Mouse (Mus musculus): ENCODE measurements at regions not wholly inside any gene's neighbourhood (a gene's known extent, or its start where the extent isn't known, plus 50 kb on each side); places are given as distances from the start of the nearest gene placed in this dataset.

DNA sequence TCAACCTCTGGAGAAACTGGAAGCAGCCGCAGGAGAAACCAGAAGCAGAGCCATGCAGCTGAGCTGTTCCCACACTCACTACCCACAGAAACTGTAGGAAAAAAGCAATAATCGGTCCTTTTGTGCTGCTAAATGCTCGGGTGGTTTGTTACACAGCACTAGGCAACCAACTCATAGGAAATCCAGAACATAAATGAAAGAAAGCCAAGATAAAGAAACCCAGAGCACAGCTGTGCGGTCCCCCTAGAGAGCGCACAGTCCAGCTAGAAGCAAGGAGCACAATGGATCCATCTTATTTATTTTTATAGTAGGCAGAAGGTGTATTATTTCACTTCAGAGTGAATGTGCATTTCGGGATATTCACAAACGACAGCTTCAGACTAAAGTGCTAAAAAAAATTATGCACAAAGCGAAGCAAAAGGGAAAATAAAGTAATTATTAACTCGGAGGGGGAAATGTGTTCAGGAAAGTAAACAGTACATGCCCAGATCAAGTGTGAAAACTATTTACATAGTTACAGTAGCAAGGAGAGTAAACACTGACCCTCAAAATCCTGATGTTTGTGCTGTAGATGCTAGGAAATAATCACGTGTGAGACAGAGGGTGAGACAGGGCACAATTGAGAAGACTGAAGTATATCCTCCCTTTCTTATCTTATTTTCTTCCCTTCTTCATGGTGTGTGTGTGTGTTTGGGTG lies 204.4 kb upstream of the Noct start:
- DNase-seq (ENCODE audit: low spot score): no peak

DNA sequence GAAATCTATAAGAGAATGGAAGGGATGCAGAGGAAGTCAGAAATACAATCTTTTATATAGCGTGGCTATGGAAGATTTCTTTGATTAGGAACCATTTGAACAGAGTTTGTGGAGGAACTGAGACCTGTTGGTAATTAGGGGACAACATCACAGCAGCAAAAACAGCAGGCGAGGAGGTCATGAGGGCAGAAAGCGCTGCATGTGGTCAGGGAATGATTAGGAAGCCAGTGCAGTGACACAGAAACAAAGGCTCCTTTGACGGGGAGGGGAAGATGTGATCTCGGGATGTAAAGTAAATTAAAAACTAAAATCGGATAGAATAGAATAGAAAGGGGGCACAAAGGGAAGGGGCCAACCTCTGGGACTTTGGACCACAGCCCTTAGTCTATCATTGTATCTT lies 199.6 kb upstream of the Noct start:
- no peak for DNase-seq (ENCODE audit: low spot score)

DNA sequence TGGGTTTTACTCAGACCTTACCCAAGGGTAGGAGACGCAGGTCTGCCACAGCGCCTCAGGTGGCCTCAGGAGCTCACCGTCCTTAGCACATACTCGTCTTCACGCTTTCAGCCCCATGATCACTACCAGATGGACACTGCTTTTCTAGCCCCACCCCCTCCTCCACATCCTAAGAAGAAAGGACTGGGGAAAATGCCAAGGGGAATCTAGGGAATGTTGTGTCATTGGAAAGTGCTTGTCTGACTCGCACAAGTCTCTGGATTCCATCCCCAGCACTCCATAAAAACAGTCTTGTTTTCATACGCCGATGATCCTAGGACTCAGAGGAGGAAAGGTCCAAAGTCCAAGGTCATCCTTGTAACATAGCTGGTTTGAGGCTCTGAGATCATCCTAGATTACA lies 192.4 kb upstream of the Noct start:
- no peak for DNase-seq (ENCODE audit: low spot score)

DNA sequence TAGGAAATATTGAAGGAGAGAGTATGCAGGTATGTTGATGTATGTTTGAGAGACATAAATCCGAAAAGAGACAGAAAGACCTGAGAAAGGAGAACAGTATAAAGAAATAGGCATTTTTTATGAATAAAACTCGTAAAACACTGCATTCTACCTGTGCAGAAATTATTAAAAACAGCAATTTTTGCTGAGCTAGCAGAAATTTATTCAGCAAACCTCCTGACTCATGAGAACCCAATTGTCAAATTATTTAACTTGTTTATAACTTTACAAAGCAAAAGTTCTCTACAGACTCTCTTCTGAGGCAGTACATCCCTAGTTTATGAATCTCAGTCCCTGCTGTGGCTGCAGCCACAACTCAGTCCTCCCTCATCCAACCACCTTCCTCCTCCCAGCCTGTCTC lies 191.0 kb upstream of the Noct start:
- DNase-seq (ENCODE audit: low spot score): no peak

DNA sequence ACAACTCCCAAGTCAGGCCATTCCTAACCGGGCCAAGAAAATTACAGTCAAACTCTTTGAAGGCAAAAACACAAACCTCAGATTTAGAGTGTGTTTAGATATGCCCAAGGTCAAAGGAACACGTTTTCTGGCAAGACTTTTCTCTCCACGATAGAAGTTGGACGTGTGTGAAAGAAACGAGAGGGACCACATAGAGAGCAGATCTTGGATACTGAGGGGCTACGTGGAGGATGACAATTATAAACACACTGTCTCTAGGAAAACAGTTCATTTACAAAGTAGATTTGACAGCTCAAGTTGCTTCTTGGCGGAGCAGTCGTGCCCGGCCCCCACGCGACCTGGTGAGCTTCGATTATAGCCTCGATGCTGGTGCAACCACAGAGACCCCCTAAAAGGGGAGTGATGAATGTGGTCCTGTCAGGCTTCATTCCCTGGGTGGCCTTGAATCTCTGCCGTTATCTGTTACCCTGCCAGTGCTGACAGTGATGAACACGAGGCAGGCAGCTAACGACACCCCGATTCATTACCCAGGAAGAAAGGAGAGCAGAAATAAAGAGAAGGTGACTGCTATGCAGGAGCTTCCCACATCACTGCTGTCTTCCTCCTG lies 187.4 kb upstream of the Noct start:
- DNase-seq (ENCODE audit: low spot score): no peak

DNA sequence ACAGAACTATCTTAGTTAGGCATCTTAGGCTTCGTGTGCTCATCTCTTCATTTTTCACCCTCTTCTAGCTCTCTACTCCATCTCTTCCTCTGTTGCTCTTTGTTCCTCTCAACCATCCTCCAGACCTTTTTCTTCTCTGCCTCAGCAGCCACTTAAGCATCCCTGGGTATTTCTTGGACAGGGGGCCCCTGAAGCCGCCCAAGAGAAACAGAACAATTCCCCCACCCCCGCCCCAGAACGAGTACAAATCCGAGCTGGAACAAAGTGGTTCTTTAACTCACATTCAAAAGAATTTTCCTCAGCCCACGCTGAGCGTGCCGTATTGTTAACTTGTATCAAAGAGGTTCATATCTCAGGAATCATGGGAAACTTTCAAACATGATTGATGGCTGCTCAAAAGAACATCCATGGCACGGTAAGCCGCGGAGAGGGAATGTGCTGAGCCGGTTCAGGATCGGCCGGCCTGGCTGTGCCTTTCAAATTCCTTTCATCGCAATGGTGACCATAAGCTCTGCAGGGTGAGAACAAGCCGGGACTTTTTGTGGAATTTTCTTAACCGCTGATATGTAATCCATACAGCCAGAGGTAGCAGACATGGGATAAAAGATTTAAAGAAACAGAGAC lies 181.9 kb upstream of the Noct start:
- no peak for DNase-seq (ENCODE audit: low spot score)

DNA sequence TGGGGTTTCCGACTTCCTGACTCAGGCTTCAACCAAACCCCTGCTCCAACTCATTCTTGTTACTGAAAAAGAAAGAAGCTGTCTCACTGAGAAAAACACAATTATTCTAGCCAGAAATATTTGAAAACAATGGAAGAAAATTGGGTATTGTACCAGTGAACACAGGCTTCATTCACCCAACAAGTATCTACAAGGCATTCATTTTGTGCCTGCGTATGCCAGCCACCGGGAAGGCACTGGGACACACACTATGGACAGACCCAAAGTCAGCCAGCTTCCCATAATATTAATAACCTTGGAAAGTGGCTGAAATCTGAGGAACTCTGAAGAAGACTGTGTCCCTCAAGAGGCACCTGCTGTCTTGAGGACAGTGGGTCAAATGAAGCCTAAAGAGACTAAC lies 175.5 kb upstream of the Noct start:
- DNase-seq (ENCODE audit: low spot score): no peak

DNA sequence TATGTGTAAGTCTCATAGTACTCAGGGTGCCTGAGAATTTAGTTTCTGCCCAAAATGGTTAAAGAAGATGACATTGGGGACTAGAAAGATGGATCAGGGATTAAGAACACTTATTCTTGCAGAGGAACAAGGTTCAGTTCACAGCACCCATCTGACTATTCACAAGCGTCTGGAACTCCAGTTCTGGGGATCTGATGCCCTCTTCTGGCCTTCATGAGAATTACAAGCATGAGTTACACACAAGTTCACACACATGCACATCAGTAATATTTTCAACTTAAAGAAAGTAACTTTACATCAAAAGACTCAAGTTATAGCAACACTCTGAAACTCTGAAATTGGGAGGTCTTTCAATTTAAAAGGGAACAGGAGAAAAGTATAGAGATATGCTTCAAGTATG lies 174.1 kb upstream of the Noct start:
- no peak for DNase-seq (ENCODE audit: low spot score)

DNA sequence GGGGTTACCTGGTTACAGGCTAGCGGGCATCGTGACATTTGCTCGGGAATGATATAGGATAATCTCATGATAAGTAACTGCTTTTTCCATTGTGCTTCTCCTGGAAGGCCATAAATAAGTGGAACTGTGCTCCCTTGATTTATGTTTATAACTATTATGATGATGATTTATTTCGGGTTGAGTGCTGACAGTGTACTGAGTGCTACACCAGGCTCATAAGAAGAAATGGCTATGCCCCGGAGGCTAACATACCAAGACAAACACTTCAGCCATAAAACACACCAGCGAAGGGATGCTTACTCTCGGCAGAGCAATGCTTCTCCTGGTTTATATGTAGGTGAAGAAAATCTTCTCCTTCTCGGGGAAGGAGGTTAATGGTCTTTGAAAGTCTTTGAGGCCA lies 169.2 kb upstream of the Noct start:
- no peak for DNase-seq (ENCODE audit: low spot score)

DNA sequence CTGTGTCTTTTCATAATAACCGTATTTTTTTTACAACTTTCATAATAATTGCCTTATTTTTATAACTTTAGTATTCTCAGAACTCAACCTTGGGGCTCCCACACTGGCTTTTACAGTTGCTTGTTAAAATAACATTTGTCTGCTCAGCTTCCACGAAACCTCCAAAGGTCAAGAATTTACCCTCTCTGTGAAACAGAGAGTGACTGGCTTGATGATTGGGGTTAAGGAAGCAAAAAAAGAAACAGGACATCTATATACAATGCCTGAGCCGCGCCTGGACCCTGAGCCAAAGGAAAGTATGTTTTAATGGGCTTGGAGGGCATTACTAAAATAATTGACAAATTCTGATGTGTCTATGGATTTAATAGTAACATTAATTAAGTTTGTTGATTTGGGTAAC lies 160.0 kb upstream of the Noct start:
- no peak for DNase-seq (ENCODE audit: low spot score)

DNA sequence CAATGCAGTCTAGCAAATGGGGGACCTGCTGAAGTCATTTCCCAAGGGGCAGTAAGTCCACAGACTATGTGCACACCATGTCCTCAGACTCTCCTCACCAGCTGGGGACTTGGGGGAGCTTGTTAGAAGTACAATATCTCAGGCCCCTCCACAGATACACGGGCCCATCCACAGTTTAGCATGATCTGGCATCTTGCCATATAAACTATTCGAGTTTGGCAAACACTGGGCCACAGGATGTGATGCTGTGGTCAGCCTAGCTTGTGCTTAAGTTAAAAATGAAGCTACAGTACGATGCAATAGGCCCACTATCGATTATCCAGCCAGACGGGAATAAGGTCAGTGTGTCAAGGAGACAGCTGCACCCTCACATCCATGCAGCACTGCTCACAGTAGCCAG lies 157.9 kb upstream of the Noct start:
- DNase-seq (ENCODE audit: low spot score): no peak

DNA sequence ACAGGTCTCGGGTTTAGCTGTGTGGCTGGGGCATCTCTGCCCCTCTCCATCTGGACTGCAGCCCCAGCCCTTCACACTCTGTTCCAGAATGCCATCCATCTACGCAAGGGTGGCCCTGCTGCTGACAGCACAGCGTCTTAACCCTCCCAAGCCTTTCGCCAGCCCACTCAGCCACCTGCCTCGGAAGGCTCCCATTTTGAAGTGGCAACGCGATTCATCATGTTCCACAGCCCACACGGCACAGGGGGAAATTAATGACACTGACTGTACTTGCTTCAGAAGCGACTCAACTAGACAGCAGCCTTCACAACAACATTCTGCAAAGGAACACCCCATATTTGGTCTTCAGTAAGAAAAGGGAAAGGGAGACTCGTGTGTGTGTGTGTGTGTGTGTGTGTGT lies 151.8 kb upstream of the Noct start:
- no peak for DNase-seq (ENCODE audit: low spot score)

DNA sequence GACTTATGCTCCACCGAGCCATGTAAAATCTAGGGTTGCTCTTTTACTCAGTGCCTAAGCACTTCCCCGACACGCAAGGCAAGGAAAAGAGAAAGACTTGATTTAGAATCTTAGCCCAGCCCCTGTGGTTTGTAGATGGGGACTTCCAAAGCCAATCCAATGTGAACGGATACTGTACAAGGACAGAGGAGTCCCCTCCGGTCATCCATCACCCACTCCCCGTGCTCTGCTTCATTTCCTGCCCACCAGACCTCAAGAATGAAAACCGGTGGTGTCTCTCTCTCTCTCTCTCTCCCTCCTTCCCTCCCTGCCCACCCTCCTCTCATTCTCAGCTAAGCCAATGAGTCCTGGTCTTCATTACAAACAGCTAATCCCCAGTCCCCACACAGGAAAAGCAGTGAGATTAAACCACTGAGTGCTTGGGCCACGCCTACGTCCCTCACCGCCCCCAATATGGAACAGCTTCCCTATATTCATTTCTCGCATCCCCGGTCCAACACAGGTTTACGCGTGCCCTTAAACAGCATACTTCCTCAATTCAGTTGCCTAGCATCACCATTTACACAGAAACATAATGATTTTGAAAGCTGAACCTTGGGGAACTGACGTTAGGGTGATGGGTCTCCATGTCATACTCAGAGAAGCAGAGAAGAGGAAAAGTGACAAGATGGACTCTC lies 151.1 kb upstream of the Noct start:
- DNase-seq (ENCODE audit: low spot score): no peak

DNA sequence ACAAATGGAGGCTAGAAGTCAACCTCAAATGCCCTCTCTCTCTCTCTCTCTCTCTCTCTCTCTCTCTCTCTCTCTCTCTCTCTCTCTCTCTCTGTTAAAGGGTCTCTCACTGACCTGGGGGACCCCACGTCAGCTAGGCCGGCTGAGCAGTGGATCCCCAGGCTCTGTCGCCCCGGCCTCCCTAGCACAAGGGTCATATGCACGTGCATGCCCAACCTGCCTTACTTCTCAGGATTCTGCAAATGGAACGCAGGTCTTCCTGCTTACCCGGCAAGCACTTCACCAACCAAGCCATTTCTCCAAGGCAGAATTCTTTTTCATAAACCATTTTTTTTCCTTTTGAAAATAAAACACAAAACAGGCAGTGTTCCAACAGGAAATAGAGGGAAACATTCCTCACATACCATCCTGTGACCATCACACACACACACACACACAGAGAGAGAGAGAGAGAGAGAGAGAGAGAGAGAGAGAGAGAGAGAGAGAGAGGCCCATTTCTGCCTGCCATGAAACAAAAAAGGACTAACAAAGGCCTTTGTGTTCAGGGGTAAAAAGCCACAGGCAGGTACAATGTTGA lies 150.4 kb upstream of the Noct start:
- no peak for DNase-seq (ENCODE audit: low spot score)

DNA sequence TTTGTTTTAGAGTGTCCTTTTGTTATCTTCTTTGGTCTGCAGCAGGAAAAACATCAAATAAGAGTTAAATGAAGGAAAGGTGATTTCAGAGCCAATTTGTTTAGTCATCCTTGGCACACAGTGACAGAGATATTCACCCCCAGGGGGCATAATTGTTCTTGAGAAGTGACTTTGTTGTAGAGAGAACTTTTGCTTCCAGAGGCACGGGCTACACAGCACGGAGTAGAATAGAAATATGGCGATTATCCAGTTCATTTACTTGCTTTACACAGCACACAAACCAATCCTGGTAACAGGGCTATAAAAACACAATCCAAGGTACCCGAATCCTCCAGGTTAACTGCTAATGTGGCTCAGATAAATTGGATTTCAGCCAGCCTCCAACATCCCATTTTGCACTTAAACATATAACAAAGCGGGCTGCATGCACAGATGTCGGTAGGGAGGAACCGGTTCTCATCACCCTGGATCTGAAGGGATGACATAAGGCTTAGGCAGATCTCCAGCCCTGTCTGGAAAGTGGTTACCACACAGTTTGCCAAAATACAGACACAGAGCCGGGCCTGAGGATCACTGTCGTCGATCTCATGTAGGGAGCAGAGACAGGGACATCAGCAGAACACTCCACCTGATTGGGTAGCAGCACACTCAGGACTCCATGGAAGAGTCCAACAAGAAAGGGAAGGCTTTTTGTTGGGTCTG lies 148.9 kb upstream of the Noct start:
- no peak for DNase-seq (ENCODE audit: low spot score)

DNA sequence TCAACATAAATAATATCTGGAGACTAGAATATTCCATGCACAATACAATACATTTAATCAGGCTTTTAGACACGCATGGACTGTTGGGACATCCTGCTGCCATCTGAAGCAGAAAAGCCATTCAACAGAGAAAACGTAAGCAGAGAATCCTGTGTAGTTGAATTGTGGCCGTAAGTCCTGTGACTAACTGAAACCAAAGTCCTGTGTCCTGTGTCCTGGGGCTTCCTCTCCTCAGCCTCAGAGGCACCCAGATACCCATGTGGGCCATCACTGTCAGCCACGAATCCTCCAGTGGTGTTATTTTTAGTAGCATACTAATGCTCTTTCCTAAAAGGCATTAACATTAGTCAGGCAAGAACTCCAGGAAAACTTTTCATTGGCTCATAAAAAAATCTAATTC lies 145.8 kb upstream of the Noct start:
- no peak for DNase-seq (ENCODE audit: low spot score)

DNA sequence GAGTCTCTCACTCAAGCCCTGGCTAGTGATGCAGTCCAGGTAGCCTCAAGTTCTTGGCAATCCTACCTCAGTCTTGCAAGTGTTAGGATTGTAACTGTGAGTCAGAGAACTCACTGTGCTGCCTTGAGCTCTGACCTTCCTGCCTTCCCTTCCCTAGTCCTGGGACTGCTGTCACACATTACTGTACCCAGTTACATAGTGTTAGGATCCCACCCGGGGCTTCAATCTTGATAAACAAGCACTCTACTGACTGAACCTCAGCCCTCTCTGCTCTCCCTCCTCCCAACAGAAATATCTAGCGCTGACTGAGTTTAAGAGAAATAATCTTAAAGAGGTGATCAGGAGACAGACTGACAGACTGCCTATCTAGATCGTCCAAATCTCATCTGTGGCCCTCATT lies 143.8 kb upstream of the Noct start:
- no peak for DNase-seq (ENCODE audit: low spot score)

DNA sequence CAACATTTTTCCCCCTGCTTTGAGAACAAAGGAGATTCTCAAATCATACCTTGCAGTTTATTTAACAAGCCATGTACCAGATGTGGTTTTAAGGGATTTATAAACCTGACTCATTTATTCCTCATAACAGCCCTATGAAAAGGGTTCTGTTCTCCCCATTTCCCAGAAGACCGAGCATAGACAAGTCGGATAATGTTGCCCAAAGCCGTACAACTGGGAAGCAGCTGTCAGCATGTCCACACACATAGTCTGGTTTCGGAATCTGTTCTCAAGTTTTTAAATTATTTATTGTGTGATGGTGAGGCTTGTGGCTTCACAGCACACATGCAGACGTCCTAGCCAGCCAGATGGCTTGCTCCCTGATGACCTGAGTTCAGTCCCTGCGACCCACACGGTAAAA lies 143.4 kb upstream of the Noct start:
- no peak for DNase-seq (ENCODE audit: low spot score)

DNA sequence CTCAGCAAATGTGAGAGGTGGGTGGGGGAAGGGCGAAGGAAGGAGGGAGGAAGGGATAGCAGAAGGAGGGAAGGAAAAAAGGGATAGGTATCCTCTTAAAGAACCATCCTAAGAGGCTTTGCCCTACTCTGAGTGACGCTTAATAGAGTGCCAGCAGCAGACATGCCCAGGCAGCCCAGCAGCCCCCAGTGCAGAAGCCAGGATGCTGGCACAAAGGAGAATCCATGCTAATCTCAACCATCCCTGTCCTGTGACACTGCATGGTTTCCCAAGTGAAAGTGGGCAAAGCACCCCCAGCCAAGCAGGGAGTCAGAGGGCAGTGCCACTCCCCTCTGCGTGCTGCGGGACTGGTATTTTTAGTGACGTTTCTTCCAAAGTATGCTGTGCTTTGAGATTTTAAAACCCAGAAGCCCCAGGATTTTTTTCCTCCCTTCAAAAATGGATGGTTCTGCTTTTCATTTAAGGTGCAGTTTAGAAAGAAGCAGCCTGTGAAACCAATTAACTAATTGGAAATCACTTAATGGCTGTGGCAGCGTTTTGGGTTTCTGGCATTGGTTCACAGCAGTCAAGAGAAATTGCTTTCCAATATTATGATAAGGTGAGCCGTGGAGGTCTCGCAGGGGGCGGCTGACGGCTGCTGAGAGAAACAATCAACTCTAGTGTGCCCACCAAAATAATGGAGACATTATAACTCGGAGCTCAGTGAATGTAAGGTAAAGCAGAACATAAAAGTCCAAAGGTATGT lies 141.2 kb upstream of the Noct start:
- DNase-seq (ENCODE audit: low spot score): no peak

DNA sequence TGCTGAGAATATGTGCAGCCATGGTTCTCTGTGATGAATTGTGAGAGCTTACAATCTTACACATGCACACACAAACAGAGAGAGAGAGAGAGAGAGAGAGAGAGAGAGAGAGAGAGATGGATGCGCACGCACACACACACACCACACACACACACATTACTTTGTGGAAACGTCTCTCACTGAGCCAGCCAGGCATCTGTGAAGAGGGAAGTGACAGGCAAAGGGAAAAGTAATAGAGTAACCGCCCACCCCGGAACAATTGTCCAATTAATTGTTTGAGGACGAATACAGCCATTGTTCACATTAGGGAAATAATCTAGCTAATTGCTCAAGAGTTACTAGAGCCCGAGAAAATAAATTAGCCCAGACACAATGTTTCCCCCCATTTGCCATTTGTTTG lies 140.7 kb upstream of the Noct start:
- DNase-seq (ENCODE audit: low spot score): no peak

DNA sequence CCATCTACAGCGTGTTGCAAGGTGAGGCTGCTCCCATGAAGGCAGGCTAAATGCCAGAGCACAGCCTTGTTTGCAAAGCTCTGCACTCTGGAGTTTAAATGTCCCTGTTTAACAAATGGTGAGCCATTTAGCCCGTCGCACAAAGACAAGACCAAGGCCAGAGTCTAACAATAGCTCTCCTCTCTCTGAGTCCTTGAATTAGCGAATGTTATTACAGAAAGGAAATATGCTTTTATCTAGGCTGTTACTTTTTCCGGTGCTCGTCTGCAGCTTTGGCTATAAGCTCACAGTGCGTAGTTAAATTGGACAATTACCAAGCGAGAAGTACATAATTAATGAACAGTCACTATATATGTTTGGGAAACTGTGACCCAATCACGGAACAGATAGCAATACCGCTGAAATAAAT lies 137.8 kb upstream of the Noct start:
- no peak for DNase-seq (ENCODE audit: low spot score)

DNA sequence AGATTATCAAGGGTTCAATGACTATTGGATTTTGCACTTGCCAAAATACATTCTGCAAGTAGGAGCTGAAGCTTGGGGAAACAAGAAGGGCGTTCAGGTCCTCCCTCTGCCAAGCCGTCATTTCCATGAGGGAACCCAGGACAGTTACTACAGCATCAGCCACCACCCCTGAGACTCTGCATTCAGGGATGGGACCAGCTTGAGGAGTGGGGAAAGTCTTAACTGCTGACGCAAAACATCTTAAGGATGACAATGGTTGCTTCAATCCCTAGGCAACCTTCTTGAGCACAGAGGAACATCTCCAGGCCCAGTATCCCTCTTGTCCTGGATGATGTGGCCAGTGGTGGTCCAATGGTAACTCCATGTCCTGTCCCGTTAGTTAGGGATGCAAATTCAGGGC lies 137.2 kb upstream of the Noct start:
- DNase-seq (ENCODE audit: low spot score): no peak
